Mouse (Mus musculus): ENCODE measurements around the gene Wee1. TPM values are rescaled to one million over a fixed set of nuclear protein-coding genes. Genes with fewer than 3 reads are reported as not detected.

Gene Wee1
- polyA plus RNA-seq, 2 experiments = 28.1 to 29.1 TPM

- WGBS = 74% methylated on average over 7 of the region's 7 CpGs
- no peak for TF ChIP-seq POLR2A (IDR thresholded peaks at IDR 0.05; ENCODE audit: borderline replicate concordance, extremely low read depth, insufficient read depth, insufficient read length)
- ATAC-seq (ENCODE audit: low FRiP score, low read depth) (no peak), DNase-seq (ENCODE audit: low spot score) (no peak)
- Histone ChIP-seq H3K9ac (ENCODE audit: low read depth, low read length, severe bottlenecking) (no peak overlapping the region), H3K27ac (replicated peaks; ENCODE audit: low read depth, low read length) (no peak overlapping the region), H3K4me1 (ENCODE audit: control insufficient read depth, insufficient read depth, low read length) (no peaks in the 10 kb centered on the region), H3K9me3 (ENCODE audit: control insufficient read depth, low read length) (no peaks in the 10 kb centered on the region), H3K4me2 (replicated peaks; ENCODE audit: low read depth, low read length, severe bottlenecking) (no peak overlapping the region), H3K4me3 (replicated peaks; ENCODE audit: low read length) (no peak overlapping the region), H3K27me3 (ENCODE audit: control insufficient read depth, insufficient read depth, low read length) (no peaks in the 10 kb centered on the region), H3K36me3 (ENCODE audit: control insufficient read depth, insufficient read depth, low read length) (peaks cover 81% of the 10 kb centered on the region)
Measured at GRCm38 (mm10) chr7:110091670-110092069, 30.2 kb upstream of the Wee1 start.

- Histone ChIP-seq H3K27me3 (ENCODE audit: control insufficient read depth, insufficient read depth, low read length) (no peaks in the 10 kb centered on the region), H3K9ac (ENCODE audit: low read depth, low read length, severe bottlenecking) (no peak overlapping the region), H3K27ac (replicated peaks; ENCODE audit: low read depth, low read length) (no peak overlapping the region), H3K4me1 (ENCODE audit: control insufficient read depth, insufficient read depth, low read length) (no peaks in the 10 kb centered on the region), H3K36me3 (ENCODE audit: control insufficient read depth, insufficient read depth, low read length) (peaks cover 53% of the 10 kb centered on the region), H3K4me2 (replicated peaks; ENCODE audit: low read depth, low read length, severe bottlenecking) (no peak overlapping the region), H3K4me3 (replicated peaks; ENCODE audit: low read length) (no peak overlapping the region), H3K9me3 (ENCODE audit: control insufficient read depth, low read length) (no peaks in the 10 kb centered on the region)
- ATAC-seq (ENCODE audit: low FRiP score, low read depth) = no peak
- WGBS = 78% methylated on average over 4 of the region's 4 CpGs
- no peak for DNase-seq (ENCODE audit: low spot score)
- no peak for TF ChIP-seq POLR2A (IDR thresholded peaks at IDR 0.05; ENCODE audit: borderline replicate concordance, extremely low read depth, insufficient read depth, insufficient read length)
Measured at GRCm38 (mm10) chr7:110096332-110096731, 25.5 kb upstream of the Wee1 start.

- no peak for TF ChIP-seq POLR2A (IDR thresholded peaks at IDR 0.05; ENCODE audit: borderline replicate concordance, extremely low read depth, insufficient read depth, insufficient read length)
- H3K4me2 ChIP-seq (replicated peaks; ENCODE audit: low read depth, low read length, severe bottlenecking) = no peak overlapping the region
- H3K27ac ChIP-seq (replicated peaks; ENCODE audit: low read depth, low read length) = no peak overlapping the region
- H3K4me1 ChIP-seq (ENCODE audit: control insufficient read depth, insufficient read depth, low read length) = no peaks in the 10 kb centered on the region
- H3K4me3 ChIP-seq (replicated peaks; ENCODE audit: low read length) = no peak overlapping the region
- H3K9ac ChIP-seq (ENCODE audit: low read depth, low read length, severe bottlenecking) = no peak overlapping the region
- H3K27me3 ChIP-seq (ENCODE audit: control insufficient read depth, insufficient read depth, low read length) = no peaks in the 10 kb centered on the region
- no peak for DNase-seq (ENCODE audit: low spot score)
- no peak for ATAC-seq (ENCODE audit: low FRiP score, low read depth)
- H3K9me3 ChIP-seq (ENCODE audit: control insufficient read depth, low read length) = no peaks in the 10 kb centered on the region
- H3K36me3 ChIP-seq (ENCODE audit: control insufficient read depth, insufficient read depth, low read length) = peaks cover 45% of the 10 kb centered on the region
- 65% methylated on average over 7 of the region's 7 CpGs for WGBS
Measured at GRCm38 (mm10) chr7:110097106-110097793, 24.6 kb upstream of the Wee1 start.

GRCm38 (mm10) chr7:110100854-110101253 is 21.0 kb upstream of the Wee1 start:
- ATAC-seq (ENCODE audit: low FRiP score, low read depth) (no peak), DNase-seq (ENCODE audit: low spot score) (peak; percentile 51)
- Histone ChIP-seq H3K27ac (replicated peaks; ENCODE audit: low read depth, low read length) (no peak overlapping the region), H3K4me2 (replicated peaks; ENCODE audit: low read depth, low read length, severe bottlenecking) (no peak overlapping the region), H3K4me1 (ENCODE audit: control insufficient read depth, insufficient read depth, low read length) (no peaks in the 10 kb centered on the region), H3K9ac (ENCODE audit: low read depth, low read length, severe bottlenecking) (no peak overlapping the region), H3K9me3 (ENCODE audit: control insufficient read depth, low read length) (no peaks in the 10 kb centered on the region), H3K36me3 (ENCODE audit: control insufficient read depth, insufficient read depth, low read length) (peaks cover 10% of the 10 kb centered on the region), H3K4me3 (replicated peaks; ENCODE audit: low read length) (no peak overlapping the region), H3K27me3 (ENCODE audit: control insufficient read depth, insufficient read depth, low read length) (no peaks in the 10 kb centered on the region)
- 27% methylated on average over 6 of the region's 6 CpGs for WGBS
- no peak for TF ChIP-seq POLR2A (IDR thresholded peaks at IDR 0.05; ENCODE audit: borderline replicate concordance, extremely low read depth, insufficient read depth, insufficient read length)

- DNase-seq (ENCODE audit: low spot score) (no peak), ATAC-seq (ENCODE audit: low FRiP score, low read depth) (no peak)
- WGBS = 71% methylated on average over 5 of the region's 5 CpGs
Measured at GRCm38 (mm10) chr7:110101266-110101665, 20.6 kb upstream of the Wee1 start.

More at GRCm38 (mm10) chr7:110101266-110101665, 20.6 kb upstream of the Wee1 start:
- H3K27ac ChIP-seq (replicated peaks; ENCODE audit: low read depth, low read length) = no peak overlapping the region
- no peak overlapping the region for H3K9ac ChIP-seq (ENCODE audit: low read depth, low read length, severe bottlenecking)
- TF ChIP-seq POLR2A (IDR thresholded peaks at IDR 0.05; ENCODE audit: borderline replicate concordance, extremely low read depth, insufficient read depth, insufficient read length) = no peak
- no peaks in the 10 kb centered on the region for H3K4me1 ChIP-seq (ENCODE audit: control insufficient read depth, insufficient read depth, low read length)
- H3K36me3 ChIP-seq (ENCODE audit: control insufficient read depth, insufficient read depth, low read length) = peaks cover 6% of the 10 kb centered on the region; the same call in 1 of the 2 replicates
- no peak overlapping the region for H3K4me2 ChIP-seq (replicated peaks; ENCODE audit: low read depth, low read length, severe bottlenecking)
- no peaks in the 10 kb centered on the region for H3K9me3 ChIP-seq (ENCODE audit: control insufficient read depth, low read length)
- no peak overlapping the region for H3K4me3 ChIP-seq (replicated peaks; ENCODE audit: low read length)
- H3K27me3 ChIP-seq (ENCODE audit: control insufficient read depth, insufficient read depth, low read length) = no peaks in the 10 kb centered on the region

Measured in limb, embryonic 14.5 days (tissue).